19 mouse cellular contexts compared by ENCODE assay signal in the genomic region with DNA sequence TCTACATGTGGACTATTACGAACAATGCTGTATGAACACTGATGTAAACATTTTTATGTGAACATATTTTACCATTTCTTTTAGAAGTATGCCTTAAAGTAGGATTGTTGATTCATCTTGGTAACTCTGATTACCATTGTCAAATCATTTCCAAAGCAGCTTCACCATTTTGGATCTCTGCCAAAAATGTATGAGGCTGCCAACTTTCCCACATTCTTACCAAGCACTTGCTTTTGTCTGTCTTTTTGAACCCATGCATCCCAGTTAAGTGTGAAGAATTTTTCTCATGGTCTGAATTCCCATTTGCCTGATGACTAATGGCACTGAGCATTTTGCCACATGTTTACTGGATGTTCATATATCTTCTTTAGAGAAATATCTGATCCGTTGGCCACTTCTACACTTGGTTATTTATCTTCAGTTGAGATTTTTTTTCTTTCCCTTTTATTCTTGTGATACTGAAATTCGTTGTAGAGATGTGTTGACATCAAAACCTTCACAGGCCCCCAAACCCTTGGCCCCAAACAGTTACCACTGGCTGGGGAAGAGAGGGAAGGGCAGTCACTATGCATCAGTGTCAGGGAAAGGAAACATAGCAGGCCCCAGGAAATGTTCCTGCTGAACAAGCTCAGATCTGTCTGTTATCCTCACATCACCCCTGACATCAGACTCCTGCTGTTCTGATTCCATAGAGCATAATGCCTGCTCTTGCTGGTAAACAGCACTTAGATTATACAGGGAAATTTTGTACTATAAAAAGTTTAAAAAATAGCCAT.
A peak's percentile ranks its signal among the peaks of the same experiment; 100 is the strongest.
DNase-seq lines count a peak whose midpoint lies in the region; ATAC-seq and TF ChIP-seq lines count a peak whose summit lies in the region.
"Had no signal": no experiment of that assay in that cellular context is flagged by ENCODE, and none has a peak within 500 bp of the region (broad histone marks: within the 10 kb centered on the region; RNA-seq: fewer than 3 reads in every experiment).

No protein-coding gene starts in this region.

- H3K4me1 ChIP-seq in hindbrain, postnatal 0 days (ENCODE audit: insufficient read depth, low read length): no peaks in the 10 kb centered on the region
- no peaks in the 10 kb centered on the region for H3K4me1 ChIP-seq in hindbrain, embryonic 13.5 days (replicated peaks)
- H3K4me1 ChIP-seq in midbrain, postnatal 0 days (ENCODE audit: insufficient read depth, low read length): no peaks in the 10 kb centered on the region
- H3K4me1 ChIP-seq in midbrain, embryonic 16.5 days (ENCODE audit: control insufficient read depth, insufficient read depth, low read length): no peaks in the 10 kb centered on the region
- H3K4me1 ChIP-seq: forebrain, embryonic 15.5 days; hindbrain, embryonic 10.5 days; limb, embryonic 12.5 days had no signal

- no peak overlapping the region for H3K4me3 ChIP-seq in hindbrain, postnatal 0 days (ENCODE audit: low read length)
- no peak overlapping the region for H3K4me3 ChIP-seq in hindbrain, embryonic 13.5 days
- no peak overlapping the region for H3K4me3 ChIP-seq in midbrain, postnatal 0 days (ENCODE audit: low read depth, low read length)
- no peak overlapping the region for H3K4me3 ChIP-seq in midbrain, embryonic 16.5 days (ENCODE audit: low read depth, low read length)
- H3K4me3 ChIP-seq: erythroblast, embryonic 14.5 days; forebrain, embryonic 15.5 days; hindbrain, embryonic 10.5 days; left cerebral cortex, adult 2 months; limb, embryonic 12.5 days had no signal

- WGBS in hindbrain, postnatal 0 days: 52% methylated on average over 3 of the region's 3 CpGs
- 63% methylated on average over 3 of the region's 3 CpGs for WGBS in hindbrain, embryonic 13.5 days
- whole genome bisulfite sequencing in midbrain, postnatal 0 days: 65% methylated on average over 3 of the region's 3 CpGs
- 69% methylated on average over 3 of the region's 3 CpGs for WGBS in midbrain, embryonic 16.5 days

- no peaks in the 10 kb centered on the region for H3K27me3 ChIP-seq in hindbrain, postnatal 0 days (ENCODE audit: insufficient read depth, low read length)
- no peaks in the 10 kb centered on the region for H3K27me3 ChIP-seq in hindbrain, embryonic 13.5 days
- H3K27me3 ChIP-seq in midbrain, postnatal 0 days (ENCODE audit: insufficient read depth, low read length): no peaks in the 10 kb centered on the region
- H3K27me3 ChIP-seq in midbrain, embryonic 16.5 days (ENCODE audit: control insufficient read depth, insufficient read depth, low read depth, low read length): no peaks in the 10 kb centered on the region
- H3K27me3 ChIP-seq: forebrain, embryonic 15.5 days; limb, embryonic 12.5 days had no signal

- H3K36me3 ChIP-seq in hindbrain, postnatal 0 days (ENCODE audit: insufficient read depth, low read length): no peaks in the 10 kb centered on the region
- H3K36me3 ChIP-seq in hindbrain, embryonic 13.5 days: no peaks in the 10 kb centered on the region
- no peaks in the 10 kb centered on the region for H3K36me3 ChIP-seq in midbrain, postnatal 0 days (ENCODE audit: insufficient read depth, low read length)
- H3K36me3 ChIP-seq in midbrain, embryonic 16.5 days (ENCODE audit: control insufficient read depth, insufficient read depth, low read length): no peaks in the 10 kb centered on the region
- H3K36me3 ChIP-seq: forebrain, embryonic 15.5 days; hindbrain, embryonic 10.5 days; limb, embryonic 12.5 days had no signal

- peak; percentile 13 for DNase-seq in hindbrain, postnatal 0 days (ENCODE audit: low spot score)
- DNase-seq in midbrain, postnatal 0 days (ENCODE audit: low spot score): peak; percentile 21
- DNase-seq in cerebellum, postnatal 14 days: peak; percentile 34 to 47
- DNase-seq in kidney, postnatal 14 days: no peak
- DNase-seq: adrenal gland, adult 2 months; gastrocnemius, postnatal 36 days; kidney, adult 2 months; kidney, postnatal 25 days had no signal

- no peak for ATAC-seq in hindbrain, postnatal 0 days
- no peak; the same call in 1 of the 2 replicates for ATAC-seq in hindbrain, embryonic 13.5 days (ENCODE audit: low FRiP score)
- no peak for ATAC-seq in midbrain, postnatal 0 days (ENCODE audit: low FRiP score)
- ATAC-seq in midbrain, embryonic 16.5 days: no peak
- no peak for ATAC-seq in inflammation-experienced regulatory T-cells, adult 6 months
- ATAC-seq: forebrain, embryonic 15.5 days; lung, postnatal 0 days had no signal

- no peak overlapping the region for H3K27ac ChIP-seq in hindbrain, postnatal 0 days
- H3K27ac ChIP-seq in hindbrain, embryonic 13.5 days: no peak overlapping the region
- no peak overlapping the region for H3K27ac ChIP-seq in midbrain, postnatal 0 days (ENCODE audit: low read depth, low read length)
- H3K27ac ChIP-seq in midbrain, embryonic 16.5 days (ENCODE audit: low read length): no peak overlapping the region
- H3K27ac ChIP-seq: forebrain, embryonic 15.5 days; hindbrain, embryonic 10.5 days; left cerebral cortex, adult 2 months; limb, embryonic 12.5 days; liver, embryonic 14.5 days; stomach, postnatal 0 days had no signal

- H3K4me2 ChIP-seq in hindbrain, postnatal 0 days (ENCODE audit: low read depth, low read length): no peak overlapping the region
- H3K4me2 ChIP-seq in hindbrain, embryonic 13.5 days: no peak overlapping the region
- H3K4me2 ChIP-seq in midbrain, postnatal 0 days (ENCODE audit: low read depth, low read length, poor library complexity, severe bottlenecking): no peak overlapping the region
- no peak overlapping the region for H3K4me2 ChIP-seq in midbrain, embryonic 16.5 days (ENCODE audit: low read length)
- H3K4me2 ChIP-seq: forebrain, embryonic 15.5 days; limb, embryonic 12.5 days had no signal

- no peak overlapping the region for H3K9ac ChIP-seq in hindbrain, postnatal 0 days (replicated peaks; ENCODE audit: low read length)
- H3K9ac ChIP-seq in hindbrain, embryonic 13.5 days: no peak overlapping the region
- H3K9ac ChIP-seq in midbrain, postnatal 0 days (replicated peaks; ENCODE audit: low read length, poor library complexity, severe bottlenecking): no peak overlapping the region
- H3K9ac ChIP-seq in midbrain, embryonic 16.5 days (ENCODE audit: low read depth, low read length): no peak overlapping the region
- H3K9ac ChIP-seq: forebrain, embryonic 15.5 days; limb, embryonic 12.5 days; liver, embryonic 14.5 days had no signal

- no peaks in the 10 kb centered on the region for H3K9me3 ChIP-seq in hindbrain, postnatal 0 days (ENCODE audit: low read length)
- H3K9me3 ChIP-seq in hindbrain, embryonic 13.5 days: no peaks in the 10 kb centered on the region
- no peaks in the 10 kb centered on the region for H3K9me3 ChIP-seq in midbrain, postnatal 0 days (ENCODE audit: low read length)
- H3K9me3 ChIP-seq in midbrain, embryonic 16.5 days (replicated peaks; ENCODE audit: control insufficient read depth, low read length, poor library complexity, severe bottlenecking): no peaks in the 10 kb centered on the region
- H3K9me3 ChIP-seq: forebrain, embryonic 15.5 days; hindbrain, embryonic 10.5 days; limb, embryonic 12.5 days had no signal

- no peak for TF ChIP-seq CTCF in hindbrain, postnatal 0 days (IDR thresholded peaks at IDR 0.05; ENCODE audit: low read depth)
- no peak for TF ChIP-seq CTCF in midbrain, postnatal 0 days (IDR thresholded peaks at IDR 0.05)
